Mouse (Mus musculus) midbrain, embryonic 16.5 days (tissue): ENCODE results near the gene Tnni3k. TPM values are rescaled to one million over a fixed set of nuclear protein-coding genes. Genes with fewer than 3 reads are reported as not detected.
A peak's percentile ranks its signal among the peaks of the same experiment; 100 is the strongest.

Experiments
- ATAC-seq: fragments of 200-750 bp; cut with Nextera tagmentation; 2 replicates; pipeline ENCODE4 v1.8.0; 2017; ENCODE audit warnings: moderate TSS enrichment
- H3K27ac ChIP-seq: fragments of 300-500 bp; sonication (generic); 2 replicates; pipeline ENCODE4 v1.5.1; 2014; ENCODE audit warnings: mild to moderate bottlenecking, low read length, mixed read lengths
- H3K27me3 ChIP-seq: fragments of 300-500 bp; sonication (generic); 2 replicates; pipeline ENCODE4 v1.6.1; 2014; ENCODE audit warnings: low read depth, low read length, mixed read lengths; ENCODE audit not compliant: control insufficient read depth, insufficient read depth
- H3K36me3 ChIP-seq: fragments of 300-500 bp; sonication (generic); 2 replicates; pipeline ENCODE4 v1.6.1; 2014; ENCODE audit warnings: mild to moderate bottlenecking, low read length, moderate library complexity, mixed read lengths; ENCODE audit not compliant: control insufficient read depth, insufficient read depth
- H3K4me1 ChIP-seq: fragments of 300-500 bp; sonication (generic); 2 replicates; pipeline ENCODE4 v1.6.1; 2014; ENCODE audit warnings: mild to moderate bottlenecking, low read length, mixed read lengths; ENCODE audit not compliant: control insufficient read depth, insufficient read depth
- H3K4me2 ChIP-seq: fragments of 300-500 bp; sonication (generic); 2 replicates; pipeline ENCODE4 v1.6.1; 2014; ENCODE audit warnings: mild to moderate bottlenecking, low read length, mixed read lengths
- H3K4me3 ChIP-seq: fragments of 300-500 bp; sonication (generic); 2 replicates; pipeline ENCODE4 v1.5.1; 2014; ENCODE audit warnings: low read depth, mild to moderate bottlenecking, low read length, moderate library complexity, mixed read lengths
- H3K9ac ChIP-seq: fragments of 300-500 bp; sonication (generic); 2 replicates; pipeline ENCODE4 v1.6.1; 2014; ENCODE audit warnings: low read depth, low read length, mixed read lengths
- H3K9me3 ChIP-seq: fragments of 300-500 bp; sonication (generic); replicated peaks from 2 replicates; pipeline ENCODE4 v1.6.1; 2014; ENCODE audit warnings: mild to moderate bottlenecking, low read length, mixed read lengths; ENCODE audit not compliant: control insufficient read depth, poor library complexity, severe bottlenecking
- WGBS: fragments of 180-500 bp; shearing (Covaris S2); extraction: QIAGEN DNeasy Blood & Tissue Kit; methylation state at CpG from one replicate; pipeline ENCODE4 v1.1.7; 2014; 5-methylcytosine and 5-hydroxymethylcytosine counted together
- polyA plus RNA-seq: library from polyadenylated mRNA; unstranded; fragments of >200 nt; fragmentation: Nextera tagmentation; extraction: Ambion mirVana; gene quantifications from 2 replicates; pipeline ENCODE4 v1.2.1, GENCODE M21; 2015

Tnni3k gene
- polyA plus RNA-seq, 1 experiment from 2014 or later, result 0.10 TPM

- no peaks in the 10 kb centered on the region for H3K9me3 ChIP-seq
- H3K27me3 ChIP-seq, result no peaks in the 10 kb centered on the region
- H3K27ac ChIP-seq, result no peak overlapping the region
- no peak overlapping the region for H3K4me2 ChIP-seq
- no peaks in the 10 kb centered on the region for H3K4me1 ChIP-seq
- H3K36me3 ChIP-seq, result no peaks in the 10 kb centered on the region
- no peak overlapping the region for H3K9ac ChIP-seq
- ATAC-seq, result no peak
- WGBS, result 49% methylated on average over 3 of the region's 3 CpGs
- no peak overlapping the region for H3K4me3 ChIP-seq
These were observed 300.7 kb downstream of the Tnni3k start for GRCm38 (mm10) chr3:154754505-154754904.

DNA sequence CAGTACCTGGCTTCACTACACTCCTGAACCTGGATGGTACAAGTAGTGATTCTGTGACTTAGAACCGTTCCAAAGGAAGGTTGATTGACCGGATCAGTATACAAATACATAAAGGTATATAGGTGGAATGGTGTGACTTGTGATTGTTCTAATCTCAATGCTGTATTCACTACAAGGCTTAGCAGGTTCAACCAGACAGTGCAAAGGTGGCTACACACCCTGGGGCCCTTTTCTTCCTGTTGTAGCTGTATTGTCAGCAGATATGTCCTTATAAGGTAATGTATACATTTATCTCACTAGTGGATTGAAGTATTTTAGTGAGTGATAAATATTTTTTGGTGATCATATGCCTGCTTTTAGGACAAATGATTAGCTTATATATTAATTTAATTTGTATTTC lies 310.9 kb downstream of the Tnni3k start:
- Histone ChIP-seq H3K4me3 (no peak overlapping the region), H3K4me2 (no peak overlapping the region), H3K9me3 (no peaks in the 10 kb centered on the region), H3K9ac (no peak overlapping the region), H3K27ac (no peak overlapping the region), H3K27me3 (no peaks in the 10 kb centered on the region), H3K4me1 (peaks cover 2% of the 10 kb centered on the region; the same call in 1 of the 2 replicates), H3K36me3 (no peaks in the 10 kb centered on the region)
- no peak for ATAC-seq
- 99% methylated on average over 2 of the region's 2 CpGs for WGBS

DNA sequence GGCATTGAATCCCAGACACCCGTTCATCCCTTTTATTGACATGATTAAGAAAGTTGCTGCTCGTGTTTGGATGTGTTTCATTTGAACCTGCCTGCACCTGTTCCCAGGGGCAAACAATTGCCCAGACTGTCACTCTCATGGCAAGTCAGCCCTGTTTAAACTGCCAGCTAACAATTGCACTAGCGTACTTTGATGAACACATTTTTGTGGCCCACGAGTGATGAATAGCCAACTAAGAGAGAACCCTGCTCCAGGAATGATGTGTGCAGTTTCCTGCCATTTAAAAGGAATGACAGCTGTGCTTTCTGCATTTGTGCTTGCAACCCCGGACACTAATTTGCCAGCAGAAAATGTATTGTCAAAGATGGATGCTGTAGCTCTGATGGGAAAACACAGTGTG lies 312.3 kb downstream of the Tnni3k start:
- Histone ChIP-seq H3K27ac (peak overlapping the region; percentile 2; the same call in 1 of the 2 replicates), H3K27me3 (no peaks in the 10 kb centered on the region), H3K36me3 (no peaks in the 10 kb centered on the region), H3K4me3 (no peak overlapping the region), H3K9ac (no peak overlapping the region), H3K4me1 (peaks cover 2% of the 10 kb centered on the region; the same call in 1 of the 2 replicates), H3K4me2 (no peak overlapping the region), H3K9me3 (no peaks in the 10 kb centered on the region)
- ATAC-seq, result peak; percentile 51; the same call in 1 of the 2 replicates
- 39% methylated on average over 5 of the region's 5 CpGs for WGBS

- no peaks in the 10 kb centered on the region for H3K36me3 ChIP-seq
- H3K4me2 ChIP-seq, result no peak overlapping the region
These were observed 313.7 kb downstream of the Tnni3k start for GRCm38 (mm10) chr3:154741496-154741895.

More at GRCm38 (mm10) chr3:154741496-154741895, 313.7 kb downstream of the Tnni3k start:
- Histone ChIP-seq H3K27ac (no peak overlapping the region), H3K9ac (no peak overlapping the region), H3K4me3 (no peak overlapping the region), H3K9me3 (no peaks in the 10 kb centered on the region), H3K4me1 (peaks cover 2% of the 10 kb centered on the region; the same call in 1 of the 2 replicates), H3K27me3 (no peaks in the 10 kb centered on the region)
- WGBS, result 51% methylated on average over 5 of the region's 5 CpGs
- no peak for ATAC-seq

Other genes with a start within 250 kb of the Tnni3k start
- 20.1 and 21.6 TPM in 2 replicates for gene Fpgt, start 38.0 kb upstream of the Tnni3k start, polyA plus RNA-seq
- gene Lrriq3, start 38.0 kb upstream of the Tnni3k start, polyA plus RNA-seq, result 1.1 and 1.4 TPM in 2 replicates